Mouse (Mus musculus) Patski (cell line): ENCODE results near the gene Tyrp1. TPM values are rescaled to one million over a fixed set of nuclear protein-coding genes. Genes with fewer than 3 reads are reported as not detected.

Source experiments
- ATAC-seq: fragments of 100-300 bp; one replicate; pipeline ENCODE4 v1.8.0; 2021
- CTCF ChIA-PET: fragments of 350-600 bp; sonication (Branson Sonifier 250); formaldehyde crosslinking; loops from one replicate; lab custom pipeline; 2022; ENCODE audit warnings: inconsistent platforms; lab: Charles Lee
- POLR2A ChIA-PET: fragments of 350-600 bp; sonication (Branson Sonifier 250); formaldehyde crosslinking; loops from one replicate; lab custom pipeline; 2022; ENCODE audit warnings: antibody characterized with exemption, inconsistent platforms; lab: Charles Lee
- DNase-seq: peaks from one replicate; pipeline ENCODE4 v3.0.0-alpha.2; 2011; ENCODE audit warnings: low read depth, low spot score
- H3K27me3 ChIP-seq: fragments of 371-371 bp; one replicate; pipeline ENCODE4 v1.5.1; 2021
- CTCF ChIP-seq: fragments of 100-300 bp; IDR thresholded peaks from one replicate; pipeline ENCODE4 v1.5.1; 2021
- in situ Hi-C: fragments of 300-500 bp; cut with MboI; formaldehyde crosslinking; loops from 3 replicates; pipeline ENCODE4 v1.11.1; 2018; ENCODE audit warnings: low pct_unique_long_range_greater_than_20kb, mixed read lengths
- polyA plus RNA-seq: library from polyadenylated mRNA; unstranded; gene quantifications from one replicate; pipeline ENCODE4 v1.2.3, GENCODE M21; 2021

Gene Tyrp1
- polyA plus RNA-seq, 1 experiment from 2014 or later: 0.36 TPM

- no peak for TF ChIP-seq CTCF
- ChIA-PET CTCF (interaction anchor here (2.5 kb wide), 1 partner anchor 11 kb away, joined by 8 read pairs; no protein-coding TSS in a partner anchor), POLR2A (no interaction called here)
- ATAC-seq (no peak), DNase-seq (no peak)
- in situ Hi-C loops: loop anchor here (25.0 kb wide), 1 partner anchor 624 kb away; no protein-coding TSS in a partner anchor
- peaks cover 9% of the 10 kb centered on the region for H3K27me3 ChIP-seq
Measured at GRCm38 (mm10) chr4:80862962-80863361, 29.0 kb downstream of the Tyrp1 start.

- ChIA-PET POLR2A (interaction anchor here (0.7 kb wide), 1 partner anchor 522 kb away, joined by 3 read pairs; no protein-coding TSS in a partner anchor), CTCF (interaction anchor here (0.6 to 2.5 kb wide), 2 partner anchors 10 to 29 kb away, joined by 3 to 8 read pairs; no protein-coding TSS in a partner anchor)
- in situ Hi-C loops: loop anchor here (25.0 kb wide), 1 partner anchor 623 kb away; no protein-coding TSS in a partner anchor
- TF ChIP-seq CTCF: no peak
- peaks cover 9% of the 10 kb centered on the region for H3K27me3 ChIP-seq
- ATAC-seq (no peak), DNase-seq (no peak)
Measured at GRCm38 (mm10) chr4:80863906-80864305, 30.0 kb downstream of the Tyrp1 start.

GRCm38 (mm10) chr4:80864511-80864922 is 30.6 kb downstream of the Tyrp1 start:
- DNase-seq (no peak), ATAC-seq (peak; percentile 47)
- ChIA-PET POLR2A (no interaction called here), CTCF (interaction anchor here (0.6 kb wide), 1 partner anchor 29 kb away, joined by 3 read pairs; no protein-coding TSS in a partner anchor)
- TF ChIP-seq CTCF: no peak
- H3K27me3 ChIP-seq: peaks cover 9% of the 10 kb centered on the region
- in situ Hi-C loops: loop anchor here (25.0 kb wide), 1 partner anchor 623 kb away; no protein-coding TSS in a partner anchor

GRCm38 (mm10) chr4:80866065-80866464 is 32.1 kb downstream of the Tyrp1 start:
- in situ Hi-C loops: loop anchor here (5.0 to 25.0 kb wide), 2 partner anchors 381 to 621 kb away; no protein-coding TSS in a partner anchor
- H3K27me3 ChIP-seq: peaks cover 8% of the 10 kb centered on the region
- ChIA-PET POLR2A (no interaction called here), CTCF (interaction anchor here (0.8 to 1.6 kb wide), 4 partner anchors 8 to 385 kb away, joined by 4 to 5 read pairs (median 4); no protein-coding TSS in a partner anchor)
- DNase-seq (no peak), ATAC-seq (no peak)
- TF ChIP-seq CTCF: peak; percentile 73

DNA sequence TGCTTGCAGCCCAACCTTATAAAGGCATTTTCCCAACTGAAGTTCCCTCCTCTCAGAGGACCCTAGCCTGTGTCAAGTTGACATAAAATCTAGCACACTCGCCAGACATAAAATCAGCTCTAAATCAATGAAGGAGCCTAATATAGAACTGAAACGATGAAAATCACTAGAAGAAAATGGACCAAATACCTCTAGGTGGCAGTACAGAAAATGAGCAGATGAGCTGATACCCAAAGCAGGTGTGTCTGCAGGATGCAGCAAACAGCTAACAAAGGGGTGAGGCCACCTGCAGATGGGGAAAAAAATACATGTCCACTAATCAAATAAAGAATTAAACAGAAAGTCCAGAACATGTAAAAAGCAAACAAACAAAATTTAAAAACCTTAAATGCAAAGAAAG is 35.7 kb downstream of the Tyrp1 start:
- CTCF ChIA-PET: no interaction called here
- in situ Hi-C loops: loop anchor here (5.0 to 25.0 kb wide), 2 partner anchors 378 to 618 kb away; no protein-coding TSS in a partner anchor

DNA sequence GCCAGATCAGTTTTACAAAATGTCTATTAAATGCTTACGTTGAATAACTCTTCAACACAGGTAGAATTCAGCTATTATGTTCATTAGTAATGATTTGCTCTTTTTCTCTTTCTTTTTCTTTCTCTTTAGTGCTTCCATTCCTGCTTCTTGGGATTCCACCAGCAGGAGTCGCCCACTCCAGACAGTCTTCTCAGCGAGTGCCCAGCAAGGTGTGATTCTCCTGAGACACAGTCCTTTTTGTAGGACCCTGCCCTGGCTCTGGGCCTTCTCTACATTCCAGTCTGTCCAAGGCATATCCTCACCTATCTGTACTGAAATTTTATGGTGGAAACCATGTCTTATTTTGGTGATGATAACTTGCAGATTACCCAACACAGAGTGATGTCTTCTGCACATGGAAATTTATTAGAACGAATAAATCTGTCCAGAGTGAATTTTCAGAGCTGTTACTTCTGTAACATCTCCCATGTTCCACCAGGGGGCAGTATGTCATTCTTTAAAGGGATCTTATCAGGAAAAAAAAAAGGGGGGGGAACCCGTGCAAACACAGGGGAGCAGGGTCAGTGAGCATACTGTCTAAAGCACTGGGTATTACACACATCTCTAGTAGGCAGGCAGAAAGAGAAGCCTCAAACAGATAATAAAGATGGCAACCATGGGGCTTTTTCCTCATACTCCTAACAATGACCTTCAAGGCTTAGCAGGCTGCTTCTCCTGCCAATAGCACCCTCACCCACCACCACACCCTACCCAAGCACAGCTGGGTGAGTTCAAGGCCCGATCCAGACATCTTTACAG is 39.1 kb downstream of the Tyrp1 start:
- ChIA-PET POLR2A (interaction anchor here (0.6 to 0.7 kb wide), 2 partner anchors 81 to 165 kb away, joined by 3 read pairs; no protein-coding TSS in a partner anchor), CTCF (interaction anchor here (0.6 to 2.7 kb wide), 19 partner anchors 10 to 380 kb away, joined by 3 to 18 read pairs (median 4); partner anchors contain the start of gene Lurap1l)
- DNase-seq (no peak), ATAC-seq (no peak)
- peak; percentile 44 for TF ChIP-seq CTCF
- in situ Hi-C loops: loop anchor here (5.0 to 25.0 kb wide), 4 partner anchors 82 to 614 kb away; no protein-coding TSS in a partner anchor
- no peaks in the 10 kb centered on the region for H3K27me3 ChIP-seq

More for the DNA sequence above, 35.7 kb downstream of the Tyrp1 start:
- TF ChIP-seq CTCF: no peak
- ATAC-seq: no peak
- POLR2A ChIA-PET: no interaction called here
- DNase-seq: no peak
- no peaks in the 10 kb centered on the region for H3K27me3 ChIP-seq

DNA sequence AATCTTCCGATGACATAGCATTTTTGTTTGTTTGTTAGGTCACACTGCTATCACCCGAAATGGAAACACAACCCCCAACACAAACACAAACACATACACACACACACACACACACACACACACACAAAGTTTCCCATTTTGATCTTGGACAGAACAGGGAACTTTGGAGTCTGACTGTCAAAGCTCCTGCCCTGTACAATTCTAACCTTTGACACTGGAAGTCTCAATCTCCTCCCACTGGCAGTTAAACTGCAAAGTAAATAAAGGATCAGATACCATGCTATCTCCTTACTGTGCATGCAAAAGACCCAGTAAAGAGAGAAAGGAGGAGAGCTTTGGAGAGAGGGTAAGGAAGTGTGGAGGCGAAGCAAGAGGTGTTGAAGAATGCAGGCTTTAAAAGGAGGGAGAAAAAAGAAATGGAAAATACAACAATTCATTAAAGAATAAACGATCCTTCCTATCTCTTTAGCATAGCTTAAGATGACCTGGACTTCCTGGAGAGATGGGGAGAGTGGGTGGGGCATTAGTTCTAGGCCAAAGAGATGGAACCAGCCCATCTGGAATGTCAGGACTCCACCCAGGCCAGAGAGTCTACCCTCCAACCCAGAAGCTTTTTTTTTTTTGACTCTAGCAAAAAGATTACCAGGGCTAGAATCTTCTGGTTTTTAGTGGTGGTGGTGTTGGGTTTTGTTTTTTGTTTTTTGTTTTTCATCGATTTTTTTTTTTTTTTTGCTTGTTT is 40.4 kb downstream of the Tyrp1 start:
- DNase-seq (no peak), ATAC-seq (no peak)
- ChIA-PET CTCF (interaction anchor here (0.8 to 2.7 kb wide), 12 partner anchors 8 to 375 kb away, joined by 3 to 18 read pairs (median 4); partner anchors contain the start of gene Lurap1l), POLR2A (interaction anchor here (0.6 kb wide), 1 partner anchor 376 kb away, joined by 3 read pairs; no protein-coding TSS in a partner anchor)
- in situ Hi-C loops: loop anchor here (5.0 to 25.0 kb wide), 4 partner anchors 81 to 613 kb away; no protein-coding TSS in a partner anchor
- no peak for TF ChIP-seq CTCF
- H3K27me3 ChIP-seq: no peaks in the 10 kb centered on the region

- H3K27me3 ChIP-seq: no peaks in the 10 kb centered on the region
- DNase-seq (no peak), ATAC-seq (no peak)
- no peak for TF ChIP-seq CTCF
- in situ Hi-C loops: loop anchor here (10.0 kb wide), 2 partner anchors 80 to 300 kb away; no protein-coding TSS in a partner anchor
- ChIA-PET CTCF (interaction anchor here (1.8 to 2.7 kb wide), 3 partner anchors 9 to 304 kb away, joined by 4 to 18 read pairs (median 18); partner anchors contain the start of gene Lurap1l), POLR2A (interaction anchor here (0.6 kb wide), 1 partner anchor 35 kb away, joined by 4 read pairs; the partner anchor contains the start of gene Lurap1l)
Measured at GRCm38 (mm10) chr4:80875055-80875454, 41.1 kb downstream of the Tyrp1 start.

DNA sequence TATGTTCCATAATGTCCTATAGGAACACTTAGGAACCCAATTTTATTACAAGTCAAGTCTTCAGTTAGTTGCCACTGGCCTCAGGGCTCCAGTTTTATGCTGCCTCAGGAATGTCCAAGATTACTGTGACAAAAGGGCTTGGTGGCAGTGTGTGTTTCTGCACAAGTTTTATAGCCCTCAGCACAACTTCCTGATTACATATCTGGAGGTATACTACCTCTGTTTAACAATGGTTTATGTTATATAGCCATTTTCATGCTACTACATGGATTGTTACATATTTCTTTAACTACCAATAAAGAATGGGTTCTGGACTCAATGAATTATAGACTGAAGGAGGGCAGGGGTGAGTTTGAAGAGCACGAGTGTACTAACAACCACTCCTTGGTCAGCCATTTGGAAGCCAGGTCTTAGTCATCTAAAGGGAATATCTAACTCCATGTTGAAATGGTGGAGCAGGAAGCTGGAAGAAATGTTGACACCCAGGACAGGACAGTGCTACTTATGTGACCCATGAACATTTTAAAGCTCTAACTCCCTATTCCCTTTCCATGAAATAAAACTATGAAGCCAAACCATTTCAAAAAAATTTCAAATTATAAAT is 48.2 kb downstream of the Tyrp1 start:
- ChIA-PET POLR2A (no interaction called here), CTCF (no interaction called here)
- in situ Hi-C loops: no loop called here
- ATAC-seq: no peak
- no peak for DNase-seq
- no peaks in the 10 kb centered on the region for H3K27me3 ChIP-seq
- TF ChIP-seq CTCF: no peak
